Mouse (Mus musculus): Measurements from ENCODE around the gene Copg1. TPM values are rescaled to one million over a fixed set of nuclear protein-coding genes. Genes with fewer than 3 reads are reported as not detected.

Gene Copg1
- polyA plus RNA-seq, 1 experiment from 2014 or later, result 150 TPM

DNA sequence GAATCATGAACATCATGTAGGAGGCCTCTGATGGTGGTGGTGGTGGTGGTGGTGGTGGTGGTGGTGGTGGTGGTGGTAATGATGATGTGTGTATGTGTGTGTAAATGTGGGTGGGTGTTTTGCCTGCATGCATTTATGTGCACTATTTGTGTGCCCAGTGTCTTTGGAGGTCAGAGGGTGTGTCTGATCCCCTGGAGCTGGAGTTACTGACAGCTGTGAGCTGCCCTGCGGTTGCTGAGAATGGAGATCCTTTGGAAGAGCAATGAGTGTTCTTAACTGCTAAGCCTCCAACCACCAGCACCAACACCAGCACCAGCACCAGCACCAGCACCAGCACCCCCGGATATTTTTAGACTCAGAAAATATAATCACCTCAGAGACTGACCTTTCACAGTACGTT, 5.4 kb upstream of the Copg1 start:
- Histone ChIP-seq H3K4me1 (ENCODE audit: control insufficient read depth, insufficient read depth, low read length) (no peaks in the 10 kb centered on the region), H3K27me3 (ENCODE audit: control insufficient read depth, insufficient read depth, low read length) (no peaks in the 10 kb centered on the region), H3K36me3 (ENCODE audit: control insufficient read depth, insufficient read depth, low read length) (no peaks in the 10 kb centered on the region), H3K4me2 (ENCODE audit: low read depth, severe bottlenecking) (no peak overlapping the region), H3K9ac (ENCODE audit: low read length) (no peak overlapping the region), H3K9me3 (ENCODE audit: control insufficient read depth, low read length) (no peaks in the 10 kb centered on the region), H3K27ac (replicated peaks; ENCODE audit: low read depth, low read length) (no peak overlapping the region), H3K4me3 (ENCODE audit: low read depth, low read length) (no peak overlapping the region)
- ATAC-seq (ENCODE audit: insufficient number of reproducible peaks, low FRiP score, low TSS enrichment, low read depth), result no peak
- WGBS, result 70% methylated on average over 3 of the region's 3 CpGs
- no peak for DNase-seq (ENCODE audit: low spot score)

GRCm38 (mm10) chr6:87882816-87883215, 4.8 kb upstream of the Copg1 start:
- Histone ChIP-seq H3K4me1 (ENCODE audit: control insufficient read depth, insufficient read depth, low read length) (no peaks in the 10 kb centered on the region), H3K27me3 (ENCODE audit: control insufficient read depth, insufficient read depth, low read length) (no peaks in the 10 kb centered on the region), H3K4me2 (ENCODE audit: low read depth, severe bottlenecking) (no peak overlapping the region), H3K27ac (replicated peaks; ENCODE audit: low read depth, low read length) (no peak overlapping the region), H3K36me3 (ENCODE audit: control insufficient read depth, insufficient read depth, low read length) (no peaks in the 10 kb centered on the region), H3K4me3 (ENCODE audit: low read depth, low read length) (no peak overlapping the region), H3K9me3 (ENCODE audit: control insufficient read depth, low read length) (no peaks in the 10 kb centered on the region), H3K9ac (ENCODE audit: low read length) (no peak overlapping the region)
- WGBS, result 67% methylated on average over 4 of the region's 4 CpGs
- DNase-seq (ENCODE audit: low spot score), result no peak
- ATAC-seq (ENCODE audit: insufficient number of reproducible peaks, low FRiP score, low TSS enrichment, low read depth), result no peak

DNA sequence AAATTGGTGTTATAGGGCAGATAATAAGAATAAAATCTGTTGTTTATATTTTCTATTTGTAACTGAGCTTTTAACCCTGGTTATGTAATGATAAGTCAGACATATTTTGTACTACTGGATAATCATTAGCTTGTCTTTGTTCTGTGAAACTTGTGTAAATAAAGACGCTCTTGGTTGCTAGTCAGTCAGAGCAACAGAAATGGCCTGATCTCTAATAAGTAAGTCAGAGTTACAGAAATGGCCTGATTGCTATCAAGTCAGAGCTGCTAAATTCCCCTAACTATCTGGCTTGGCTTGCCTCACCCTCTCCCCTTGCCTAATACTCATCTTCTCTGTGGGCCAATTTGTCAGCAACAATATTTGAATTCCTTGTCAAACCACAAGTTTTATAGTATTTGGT, 893 bp upstream of the Copg1 start:
- H3K4me2 ChIP-seq (ENCODE audit: low read depth, severe bottlenecking), result no peak overlapping the region
- H3K27ac ChIP-seq (replicated peaks; ENCODE audit: low read depth, low read length), result no peak overlapping the region
- no peak for DNase-seq (ENCODE audit: low spot score)
- H3K36me3 ChIP-seq (ENCODE audit: control insufficient read depth, insufficient read depth, low read length), result peaks cover 12% of the 10 kb centered on the region
- no peak for ATAC-seq (ENCODE audit: insufficient number of reproducible peaks, low FRiP score, low TSS enrichment, low read depth)
- no peak overlapping the region for H3K9ac ChIP-seq (ENCODE audit: low read length)
- H3K27me3 ChIP-seq (ENCODE audit: control insufficient read depth, insufficient read depth, low read length), result no peaks in the 10 kb centered on the region
- H3K4me1 ChIP-seq (ENCODE audit: control insufficient read depth, insufficient read depth, low read length), result peaks cover 6% of the 10 kb centered on the region; the same call in 1 of the 2 replicates
- WGBS, result 94% methylated on average over 1 of the region's 1 CpGs
- H3K9me3 ChIP-seq (ENCODE audit: control insufficient read depth, low read length), result no peaks in the 10 kb centered on the region
- H3K4me3 ChIP-seq (ENCODE audit: low read depth, low read length), result no peak overlapping the region

DNA sequence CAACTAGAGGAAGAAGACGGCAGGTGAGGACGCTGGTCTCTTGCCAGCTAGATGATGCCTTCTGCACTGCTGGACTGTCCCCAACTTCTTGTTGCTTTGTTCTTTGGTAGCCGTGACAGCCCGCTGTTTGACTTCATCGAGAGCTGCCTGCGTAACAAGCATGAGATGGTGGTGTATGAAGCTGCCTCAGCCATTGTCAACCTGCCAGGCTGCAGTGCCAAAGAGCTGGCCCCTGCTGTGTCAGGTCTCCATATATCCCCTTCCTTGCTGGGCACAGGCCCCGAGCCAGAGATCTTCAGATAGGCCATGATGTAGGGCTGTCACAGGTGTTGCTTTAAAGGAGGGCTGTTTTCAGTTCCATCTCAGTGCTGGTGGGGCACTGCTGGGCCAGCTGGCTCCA, 6.3 kb downstream of the Copg1 start:
- Histone ChIP-seq H3K4me2 (ENCODE audit: low read depth, severe bottlenecking) (no peak overlapping the region), H3K27ac (replicated peaks; ENCODE audit: low read depth, low read length) (no peak overlapping the region), H3K9me3 (ENCODE audit: control insufficient read depth, low read length) (no peaks in the 10 kb centered on the region), H3K4me3 (ENCODE audit: low read depth, low read length) (no peak overlapping the region), H3K4me1 (ENCODE audit: control insufficient read depth, insufficient read depth, low read length) (peaks cover 1% of the 10 kb centered on the region; the same call in 1 of the 2 replicates), H3K36me3 (ENCODE audit: control insufficient read depth, insufficient read depth, low read length) (peaks cover 41% of the 10 kb centered on the region), H3K27me3 (ENCODE audit: control insufficient read depth, insufficient read depth, low read length) (no peaks in the 10 kb centered on the region), H3K9ac (ENCODE audit: low read length) (no peak overlapping the region)
- WGBS, result 96% methylated on average over 7 of the region's 7 CpGs
- ATAC-seq (ENCODE audit: insufficient number of reproducible peaks, low FRiP score, low TSS enrichment, low read depth) (no peak), DNase-seq (ENCODE audit: low spot score) (no peak)

DNA sequence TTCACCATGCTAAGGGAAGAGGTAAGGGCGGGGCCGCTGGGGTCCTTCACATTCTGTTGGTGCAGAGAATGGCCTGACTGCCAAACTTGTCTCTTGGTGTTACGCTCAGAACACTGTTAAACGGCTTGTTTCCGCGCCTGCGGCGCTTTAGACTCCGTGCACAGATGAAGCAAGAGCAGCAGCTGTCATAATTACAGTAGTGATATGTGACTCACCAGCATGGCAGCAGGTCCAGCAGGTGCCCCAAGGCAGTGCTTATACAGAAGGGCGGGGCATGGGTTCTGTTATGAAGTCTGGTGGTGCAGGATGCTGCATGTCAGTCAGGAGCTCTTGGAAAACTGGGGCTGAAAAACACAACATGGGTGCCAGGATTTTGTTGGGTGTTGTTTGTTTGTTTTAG, 10.4 kb downstream of the Copg1 start:
- Histone ChIP-seq H3K27me3 (ENCODE audit: control insufficient read depth, insufficient read depth, low read length) (no peaks in the 10 kb centered on the region), H3K9ac (ENCODE audit: low read length) (no peak overlapping the region), H3K4me2 (ENCODE audit: low read depth, severe bottlenecking) (no peak overlapping the region), H3K9me3 (ENCODE audit: control insufficient read depth, low read length) (no peaks in the 10 kb centered on the region), H3K27ac (replicated peaks; ENCODE audit: low read depth, low read length) (no peak overlapping the region), H3K4me1 (ENCODE audit: control insufficient read depth, insufficient read depth, low read length) (no peaks in the 10 kb centered on the region), H3K4me3 (ENCODE audit: low read depth, low read length) (no peak overlapping the region), H3K36me3 (ENCODE audit: control insufficient read depth, insufficient read depth, low read length) (peaks cover 38% of the 10 kb centered on the region)
- no peak for DNase-seq (ENCODE audit: low spot score)
- 97% methylated on average over 10 of the region's 10 CpGs for WGBS
- no peak for ATAC-seq (ENCODE audit: insufficient number of reproducible peaks, low FRiP score, low TSS enrichment, low read depth)

DNA sequence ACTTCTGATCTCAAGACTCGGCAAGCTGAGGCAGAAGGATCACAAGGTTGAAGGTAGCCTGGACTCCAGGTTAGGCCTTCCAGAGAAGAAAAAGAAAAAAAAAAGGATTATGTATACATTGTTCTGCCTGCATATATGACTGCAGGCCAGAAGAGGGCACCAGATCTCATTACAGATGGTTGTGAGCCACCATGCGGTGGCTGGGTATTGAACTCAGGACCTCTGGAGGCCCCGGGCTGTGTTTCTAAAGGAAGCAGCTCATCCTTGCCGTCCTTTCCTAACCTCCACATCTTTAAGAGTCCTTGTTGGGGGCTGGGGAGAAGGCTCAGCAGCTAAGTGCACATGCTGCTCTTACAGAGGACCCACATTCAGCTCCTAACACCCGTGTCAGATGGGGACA, 19.0 kb downstream of the Copg1 start:
- H3K9me3 ChIP-seq (ENCODE audit: control insufficient read depth, low read length), result no peaks in the 10 kb centered on the region
- WGBS, result 69% methylated on average over 5 of the region's 5 CpGs
- H3K27ac ChIP-seq (replicated peaks; ENCODE audit: low read depth, low read length), result no peak overlapping the region
- H3K4me1 ChIP-seq (ENCODE audit: control insufficient read depth, insufficient read depth, low read length), result no peaks in the 10 kb centered on the region
- H3K27me3 ChIP-seq (ENCODE audit: control insufficient read depth, insufficient read depth, low read length), result no peaks in the 10 kb centered on the region
- ATAC-seq (ENCODE audit: insufficient number of reproducible peaks, low FRiP score, low TSS enrichment, low read depth) (no peak), DNase-seq (ENCODE audit: low spot score) (peak; percentile 28)
- peaks cover 56% of the 10 kb centered on the region for H3K36me3 ChIP-seq (ENCODE audit: control insufficient read depth, insufficient read depth, low read length)
- no peak overlapping the region for H3K4me3 ChIP-seq (ENCODE audit: low read depth, low read length)
- no peak overlapping the region for H3K9ac ChIP-seq (ENCODE audit: low read length)
- no peak overlapping the region for H3K4me2 ChIP-seq (ENCODE audit: low read depth, severe bottlenecking)

DNA sequence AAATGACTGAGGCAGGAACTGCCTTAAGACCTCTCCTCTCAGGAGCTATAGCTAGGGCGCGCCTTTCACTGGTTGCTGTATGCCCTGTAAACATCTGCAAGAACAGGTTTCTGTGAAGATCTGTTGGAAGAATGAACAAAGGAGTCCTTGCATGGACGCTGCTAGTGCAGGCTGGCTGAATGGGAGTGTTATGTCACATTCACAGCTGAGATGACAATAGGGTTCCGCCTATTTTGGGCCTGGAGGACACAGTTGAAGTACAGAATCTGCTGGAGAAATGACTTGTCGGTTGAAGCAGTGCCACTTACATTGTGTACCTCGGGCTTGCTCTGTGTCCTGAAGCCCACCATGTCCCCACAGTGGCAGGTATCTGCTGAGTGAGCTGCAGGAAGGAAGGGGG, 21.6 kb downstream of the Copg1 start:
- Histone ChIP-seq H3K4me1 (ENCODE audit: control insufficient read depth, insufficient read depth, low read length) (no peaks in the 10 kb centered on the region), H3K4me2 (ENCODE audit: low read depth, severe bottlenecking) (no peak overlapping the region), H3K36me3 (ENCODE audit: control insufficient read depth, insufficient read depth, low read length) (peaks cover 45% of the 10 kb centered on the region), H3K9me3 (ENCODE audit: control insufficient read depth, low read length) (no peaks in the 10 kb centered on the region), H3K27me3 (ENCODE audit: control insufficient read depth, insufficient read depth, low read length) (no peaks in the 10 kb centered on the region), H3K4me3 (ENCODE audit: low read depth, low read length) (no peak overlapping the region), H3K9ac (ENCODE audit: low read length) (no peak overlapping the region), H3K27ac (replicated peaks; ENCODE audit: low read depth, low read length) (no peak overlapping the region)
- WGBS, result 94% methylated on average over 6 of the region's 6 CpGs
- no peak for DNase-seq (ENCODE audit: low spot score)
- no peak for ATAC-seq (ENCODE audit: insufficient number of reproducible peaks, low FRiP score, low TSS enrichment, low read depth)

DNA sequence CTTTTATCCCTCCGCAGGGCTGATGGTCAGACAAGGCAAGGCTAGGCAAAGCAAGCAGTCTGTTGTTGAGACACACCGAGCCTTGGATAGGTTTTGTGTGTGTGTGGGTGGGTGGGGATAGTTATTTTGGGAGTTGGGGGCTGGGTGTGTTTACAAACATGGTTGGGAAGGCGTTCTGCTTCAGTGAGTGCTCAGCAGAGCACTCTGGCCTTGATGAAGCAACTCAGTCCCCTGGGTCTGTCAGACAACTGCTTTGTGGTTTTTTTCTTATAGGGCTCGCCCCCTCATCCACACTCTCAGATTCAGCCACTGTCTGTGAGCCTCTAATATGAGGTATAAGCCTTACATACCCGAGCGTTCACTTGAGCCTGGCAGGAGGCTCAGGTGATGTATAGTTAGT, 23.9 kb downstream of the Copg1 start:
- no peak overlapping the region for H3K4me3 ChIP-seq (ENCODE audit: low read depth, low read length)
- no peaks in the 10 kb centered on the region for H3K27me3 ChIP-seq (ENCODE audit: control insufficient read depth, insufficient read depth, low read length)
- WGBS, result 91% methylated on average over 6 of the region's 6 CpGs
- peaks cover 26% of the 10 kb centered on the region for H3K36me3 ChIP-seq (ENCODE audit: control insufficient read depth, insufficient read depth, low read length)
- H3K9me3 ChIP-seq (ENCODE audit: control insufficient read depth, low read length), result no peaks in the 10 kb centered on the region
- H3K4me2 ChIP-seq (ENCODE audit: low read depth, severe bottlenecking), result no peak overlapping the region
- DNase-seq (ENCODE audit: low spot score) (no peak), ATAC-seq (ENCODE audit: insufficient number of reproducible peaks, low FRiP score, low TSS enrichment, low read depth) (no peak)
- no peak overlapping the region for H3K27ac ChIP-seq (replicated peaks; ENCODE audit: low read depth, low read length)
- peaks cover 6% of the 10 kb centered on the region; the same call in 1 of the 2 replicates for H3K4me1 ChIP-seq (ENCODE audit: control insufficient read depth, insufficient read depth, low read length)
- no peak overlapping the region for H3K9ac ChIP-seq (ENCODE audit: low read length)

DNA sequence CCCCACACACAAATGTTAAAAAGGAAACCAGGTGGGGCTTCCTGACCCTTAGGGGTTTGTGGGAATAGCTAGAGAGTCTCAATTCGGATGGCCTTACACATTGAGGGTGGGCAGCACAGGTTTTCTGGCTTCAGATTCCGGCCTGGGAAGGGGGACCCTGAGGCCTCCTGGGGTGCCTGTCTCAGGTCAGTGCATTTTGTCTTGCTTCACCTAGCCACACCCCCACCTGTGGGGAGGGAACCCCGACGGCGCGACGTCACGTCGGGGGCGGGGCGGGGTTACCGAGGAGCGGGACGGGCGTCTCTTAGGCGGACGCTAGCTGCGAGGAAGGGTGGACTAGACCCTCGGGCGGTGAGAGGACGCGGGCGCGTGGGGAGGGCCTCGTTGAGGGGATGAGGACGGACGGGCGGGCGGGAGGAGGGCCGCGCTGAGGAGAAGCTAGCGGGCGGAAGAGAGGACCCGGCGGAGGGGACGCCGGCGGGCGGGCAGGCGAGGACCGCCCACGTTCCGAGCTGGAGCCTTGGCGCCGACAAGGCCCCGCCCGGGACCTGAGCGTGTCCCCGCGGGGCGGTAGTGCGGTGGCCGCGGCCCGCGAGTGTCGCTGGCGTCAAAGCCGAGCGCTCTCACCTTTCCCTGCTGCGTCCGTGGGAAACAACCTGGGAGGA, 26.2 kb downstream of the Copg1 start, which contains the start of gene Hmces:
Hmces (plus strand) TSS at position 275 of the 665 bp plus-strand sequence.
- peaks cover 17% of the 10 kb centered on the region for H3K36me3 ChIP-seq (ENCODE audit: control insufficient read depth, insufficient read depth, low read length)
- DNase-seq (ENCODE audit: low spot score) (peak; percentile 86), ATAC-seq (ENCODE audit: insufficient number of reproducible peaks, low FRiP score, low TSS enrichment, low read depth) (peak; percentile 84)
- peaks cover 6% of the 10 kb centered on the region; the same call in 1 of the 2 replicates for H3K4me1 ChIP-seq (ENCODE audit: control insufficient read depth, insufficient read depth, low read length)
- H3K27me3 ChIP-seq (ENCODE audit: control insufficient read depth, insufficient read depth, low read length), result no peaks in the 10 kb centered on the region
- peak within 1 kb of the TSS; percentile 85 for H3K27ac ChIP-seq (replicated peaks; ENCODE audit: low read depth, low read length)
- H3K9me3 ChIP-seq (ENCODE audit: control insufficient read depth, low read length), result no peaks in the 10 kb centered on the region
- peak within 1 kb of the TSS; percentile 89 for H3K4me2 ChIP-seq (ENCODE audit: low read depth, severe bottlenecking)
- peak within 1 kb of the TSS; percentile 90 for H3K4me3 ChIP-seq (ENCODE audit: low read depth, low read length)
- under 1% methylated on average over 46 of the region's 62 CpGs for WGBS
- H3K9ac ChIP-seq (ENCODE audit: low read length), result peak within 1 kb of the TSS; percentile 79
